Mouse (Mus musculus) liver, postnatal 0 days (tissue): ENCODE measurements at regions not wholly inside any gene's neighbourhood (a gene's known extent, or its start where the extent isn't known, plus 50 kb on each side); places are given as distances from the start of the nearest gene placed in this dataset.

Experiments used
- CTCF ChIP-seq: sonication (generic); IDR thresholded peaks from 2 replicates; pipeline ENCODE4 v1.5.1; 2016; ENCODE audit warnings: antibody characterized with exemption, low read depth
- EP300 ChIP-seq: IDR thresholded peaks from 2 replicates; pipeline ENCODE4 v1.6.1; 2016; ENCODE audit warnings: antibody characterized with exemption, low read depth, mild to moderate bottlenecking

GRCm38 (mm10) chr14:25204091-25204490, 254.9 kb upstream of the Zmiz1 start:
- no peak for TF ChIP-seq EP300
- peak; percentile 19; the same call in 1 of the 2 replicates for TF ChIP-seq CTCF
